Mouse (Mus musculus) heart, postnatal 14 days (tissue): ENCODE results near the gene Muc3. TPM values are rescaled to one million over a fixed set of nuclear protein-coding genes. Genes with fewer than 3 reads are reported as not detected.
"Not testable (repeated sequence)": the region's sequence is repeated elsewhere in the genome, so short reads cannot be mapped to it uniquely, and the experiment has no call there.

Experiments
- DNase-seq, 2 experiments: peaks; one replicate each; pipeline ENCODE4 v3.0.0; 2021 to 2022
- intact Hi-C: fragments of 180-260 bp; cut with DNase I; formaldehyde crosslinking; loops from one replicate; pipeline ENCODE4 v1.15.1; 2025
- total RNA-seq, 2 experiments: library from RNA; stranded (reverse); gene quantifications; 2 replicates each; pipeline ENCODE4 v1.2.3; 2021

Muc3 gene
- total RNA-seq, 2 experiments from 2014 or later = not detected

GRCm38 (mm10) chr5:137123516-137123915 is 25.6 kb downstream of the Muc3 start:
- DNase-seq = no peak
- intact Hi-C loops = loop anchor here (2.0 kb wide), 1 partner anchor 163 kb away; the partner anchor contains the start of gene Ache

- intact Hi-C loops = loop anchor here (2.0 kb wide), 1 partner anchor 164 kb away; the partner anchor contains the start of gene Ache
- DNase-seq = peak; percentile 82 to 86
Observed at GRCm38 (mm10) chr5:137122686-137123193, 26.4 kb downstream of the Muc3 start.

- no peak for DNase-seq
- intact Hi-C loops = no loop called here
Observed at GRCm38 (mm10) chr5:137121280-137121679, 27.8 kb downstream of the Muc3 start.

- no peak for DNase-seq
- intact Hi-C loops = no loop called here
Observed at GRCm38 (mm10) chr5:137118878-137119277, 30.2 kb downstream of the Muc3 start.

- DNase-seq, intact Hi-C loops: not testable (repeated sequence)
Observed at GRCm38 (mm10) chr5:137117994-137118393, 31.1 kb downstream of the Muc3 start.

- no peak for DNase-seq
- intact Hi-C loops = no loop called here
Observed at GRCm38 (mm10) chr5:137116987-137117386, 32.1 kb downstream of the Muc3 start.

- intact Hi-C loops = no loop called here
- DNase-seq = peak; percentile 80 to 81
Observed at GRCm38 (mm10) chr5:137115866-137116847, 33.0 kb downstream of the Muc3 start, which contains the start of gene Trim56. Trim56 (minus strand) TSS chr5:137116209.

- no peak for DNase-seq
- intact Hi-C loops = no loop called here
Observed at GRCm38 (mm10) chr5:137114891-137115561, 34.1 kb downstream of the Muc3 start.

- intact Hi-C loops = no loop called here
- no peak for DNase-seq
Observed at GRCm38 (mm10) chr5:137111542-137112408, 37.3 kb downstream of the Muc3 start.

- intact Hi-C loops = no loop called here
- no peak for DNase-seq
Observed at GRCm38 (mm10) chr5:137110863-137111262, 38.3 kb downstream of the Muc3 start.

GRCm38 (mm10) chr5:137109941-137110593 is 39.1 kb downstream of the Muc3 start:
- intact Hi-C loops = loop anchor here (10.0 kb wide), 1 partner anchor 185 kb away; no protein-coding TSS in a partner anchor
- no peak for DNase-seq

GRCm38 (mm10) chr5:137108111-137108510 is 41.0 kb downstream of the Muc3 start:
- DNase-seq = no peak
- intact Hi-C loops = loop anchor here (10.0 kb wide), 1 partner anchor 183 kb away; no protein-coding TSS in a partner anchor

- no peak for DNase-seq
- intact Hi-C loops = loop anchor here (1.0 to 10.0 kb wide), 3 partner anchors 45 to 183 kb away; no protein-coding TSS in a partner anchor
Observed at GRCm38 (mm10) chr5:137107670-137108069, 41.5 kb downstream of the Muc3 start.

- intact Hi-C loops = loop anchor here (1.0 to 10.0 kb wide), 3 partner anchors 45 to 182 kb away; no protein-coding TSS in a partner anchor
- peak; percentile 85 to 89 for DNase-seq
Observed at GRCm38 (mm10) chr5:137107024-137107423, 42.1 kb downstream of the Muc3 start.

GRCm38 (mm10) chr5:137106434-137106833 is 42.7 kb downstream of the Muc3 start:
- DNase-seq = peak; percentile 61 to 68

GRCm38 (mm10) chr5:137103969-137104368 is 45.2 kb downstream of the Muc3 start:
- intact Hi-C loops = loop anchor here (10.0 kb wide), 1 partner anchor 179 kb away; no protein-coding TSS in a partner anchor
- no peak for DNase-seq

More at GRCm38 (mm10) chr5:137106434-137106833, 42.7 kb downstream of the Muc3 start:
- intact Hi-C loops = loop anchor here (10.0 kb wide), 1 partner anchor 182 kb away; no protein-coding TSS in a partner anchor

GRCm38 (mm10) chr5:137102575-137103522 is 46.3 kb downstream of the Muc3 start:
- intact Hi-C loops = loop anchor here (10.0 kb wide), 1 partner anchor 178 kb away; no protein-coding TSS in a partner anchor
- peak; percentile 63 to 66 for DNase-seq

GRCm38 (mm10) chr5:137102078-137102477 is 47.0 kb downstream of the Muc3 start:
- intact Hi-C loops = loop anchor here (10.0 kb wide), 1 partner anchor 177 kb away; no protein-coding TSS in a partner anchor
- no peak for DNase-seq
